Mouse (Mus musculus) bone marrow macrophage, adult 2 months (primary cell): Measurements from ENCODE around the gene Foxj3.

Experiments
- CTCF ChIP-seq: IDR thresholded peaks from 2 replicates; pipeline ENCODE4 v1.5.1; 2012; ENCODE audit warnings: low read depth, mild to moderate bottlenecking, low read length, moderate library complexity
- POLR2A ChIP-seq: IDR thresholded peaks from 2 replicates; pipeline ENCODE4 v1.6.1; 2012; ENCODE audit warnings: mild to moderate bottlenecking, low read depth, low read length, borderline replicate concordance

DNA sequence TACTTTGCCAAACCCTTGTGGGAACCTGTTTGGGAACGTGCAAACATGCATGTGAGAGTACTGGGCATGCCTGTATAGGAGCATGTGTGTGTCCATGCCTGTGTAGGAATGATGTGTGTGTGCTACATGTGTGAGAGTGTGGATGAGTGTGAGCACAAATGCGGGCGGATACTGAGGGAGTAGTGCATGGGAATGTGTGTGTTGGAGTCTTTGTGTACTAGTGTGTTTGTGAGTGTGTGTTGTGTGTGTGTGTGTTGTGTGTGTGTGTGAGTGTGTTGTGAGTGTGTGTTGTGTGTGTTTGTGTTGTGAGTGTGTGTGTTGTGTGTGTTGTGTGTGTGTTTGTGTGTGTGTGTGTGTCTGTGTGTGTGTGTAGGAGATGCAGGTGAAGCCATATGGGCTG lies 131.4 kb downstream of the Foxj3 start:
- TF ChIP-seq CTCF (no peak), POLR2A (no peak)
